Mouse (Mus musculus) embryonic fibroblast, embryonic 13.5 days (primary cell): ENCODE measurements around the gene Tnfrsf8. TPM values are rescaled to one million over a fixed set of nuclear protein-coding genes. Genes with fewer than 3 reads are reported as not detected.

Experiments used
- H3K27ac ChIP-seq: 2 replicates; pipeline ENCODE4 v1.5.1; 2012; ENCODE audit warnings: low read length, control low read depth, inconsistent platforms; ENCODE audit not compliant: insufficient read depth
- H3K4me1 ChIP-seq: 2 replicates; pipeline ENCODE4 v1.6.1; 2011; ENCODE audit warnings: low read length; ENCODE audit not compliant: control insufficient read depth, insufficient read depth
- H3K4me3 ChIP-seq: 2 replicates; pipeline ENCODE4 v1.5.1; 2011; ENCODE audit warnings: mild to moderate bottlenecking, control low read depth, low read length; ENCODE audit not compliant: insufficient read depth
- CTCF ChIP-seq: IDR thresholded peaks from 2 replicates; pipeline ENCODE4 v1.5.1; 2011; ENCODE audit warnings: mild to moderate bottlenecking, control low read depth, low read length, moderate library complexity, borderline replicate concordance; ENCODE audit not compliant: insufficient read depth
- POLR2A ChIP-seq: IDR thresholded peaks from 2 replicates; pipeline ENCODE4 v1.6.1; 2011; ENCODE audit warnings: low read depth, mild to moderate bottlenecking, control low read depth, low read length, moderate library complexity
- polyA plus RNA-seq: library from polyadenylated mRNA; stranded (reverse); fragments of >200 nt; gene quantifications from 2 replicates; pipeline ENCODE4 v1.2.4, GENCODE M21; 2011; ENCODE audit warnings: low read depth; ENCODE audit not compliant: missing spikeins, insufficient read length

The Tnfrsf8 gene
- polyA plus RNA-seq, 1 experiment, result not detected

GRCm38 (mm10) chr4:145336587-145336986 lies 21.6 kb upstream of the Tnfrsf8 start:
- no peak overlapping the region for H3K27ac ChIP-seq
- H3K4me1 ChIP-seq, result no peaks in the 10 kb centered on the region
- TF ChIP-seq CTCF, result no peak
- TF ChIP-seq POLR2A, result no peak
- H3K4me3 ChIP-seq, result no peak overlapping the region

- Histone ChIP-seq H3K4me1 (no peaks in the 10 kb centered on the region), H3K4me3 (no peak overlapping the region), H3K27ac (no peak overlapping the region)
- no peak for TF ChIP-seq POLR2A
- no peak for TF ChIP-seq CTCF
These were observed 21.1 kb upstream of the Tnfrsf8 start for GRCm38 (mm10) chr4:145336019-145336418.

DNA sequence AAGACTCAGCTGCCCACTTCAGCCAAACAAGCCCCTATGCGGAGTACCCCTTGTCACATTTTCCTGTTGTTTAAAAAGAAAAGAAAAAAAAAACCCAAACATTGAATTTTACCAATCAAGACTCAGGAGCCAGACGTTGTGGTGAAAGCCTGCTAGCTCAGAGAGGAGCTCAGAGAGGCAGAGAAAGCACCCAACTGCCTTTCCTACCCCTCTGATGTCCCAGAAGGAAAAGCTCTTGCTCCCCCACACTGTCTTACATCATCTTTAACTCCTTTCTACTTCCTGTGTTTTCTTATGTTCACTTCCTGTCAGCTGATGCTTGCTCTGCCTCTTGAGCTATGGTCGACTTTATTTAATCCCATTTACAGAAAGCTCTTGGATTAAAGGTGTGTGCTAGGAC lies 8.7 kb upstream of the Tnfrsf8 start:
- Histone ChIP-seq H3K4me1 (no peaks in the 10 kb centered on the region), H3K4me3 (no peak overlapping the region), H3K27ac (peak overlapping the region; percentile 72)
- TF ChIP-seq POLR2A (no peak), CTCF (no peak)

DNA sequence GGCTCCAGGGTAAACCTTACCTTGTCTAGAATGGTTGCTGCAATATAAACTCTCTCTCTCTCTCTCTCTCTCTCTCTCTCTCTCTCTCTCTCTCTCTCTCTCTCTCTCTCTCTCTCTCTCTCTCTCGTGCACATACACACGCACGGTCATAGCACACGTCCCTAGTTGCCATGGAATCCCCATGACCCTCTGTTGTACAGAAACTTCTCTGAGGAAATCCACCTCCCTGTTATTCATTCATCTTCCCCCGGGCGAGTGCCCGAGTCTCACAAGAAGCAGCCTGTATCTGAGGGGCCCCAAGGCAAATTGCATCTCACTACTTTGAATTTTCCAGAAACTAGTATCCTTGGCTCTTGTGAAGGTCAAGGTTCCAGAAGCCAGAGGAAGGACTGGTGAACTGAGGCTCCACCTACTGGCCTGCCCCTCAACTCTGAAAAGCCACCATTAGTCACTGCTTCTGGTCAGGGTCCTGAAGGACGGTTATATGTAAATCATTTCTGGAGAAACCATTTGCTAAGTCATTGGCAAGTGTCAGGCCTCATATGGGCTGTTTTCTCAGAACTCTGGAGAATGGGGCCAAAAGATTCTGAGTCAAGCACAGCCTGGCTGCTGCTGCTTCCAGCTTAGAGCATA lies 8.1 kb upstream of the Tnfrsf8 start:
- H3K27ac ChIP-seq, result no peak overlapping the region
- TF ChIP-seq POLR2A (no peak), CTCF (no peak)
- H3K4me1 ChIP-seq, result no peaks in the 10 kb centered on the region

DNA sequence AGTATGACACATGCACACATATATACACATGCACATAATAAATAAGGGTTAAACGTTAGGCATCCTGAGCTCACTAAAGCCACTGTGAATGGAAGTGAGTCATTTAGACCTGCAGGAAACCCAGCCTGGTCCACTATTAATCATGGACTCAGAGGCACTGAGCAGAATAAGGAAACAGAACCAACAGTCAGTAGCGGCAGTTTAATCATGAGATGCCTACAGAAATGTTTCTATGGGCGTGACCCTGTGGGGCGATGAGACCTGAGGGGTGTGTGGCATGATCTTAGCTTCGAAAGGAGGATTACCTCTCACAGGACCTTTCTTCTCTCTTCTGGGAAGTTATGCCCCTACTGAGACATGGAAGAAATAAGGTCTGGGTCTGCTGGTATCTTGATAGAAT lies 7.2 kb upstream of the Tnfrsf8 start:
- TF ChIP-seq POLR2A (no peak), CTCF (no peak)
- H3K27ac ChIP-seq, result no peak overlapping the region; the same call in 1 of the 2 replicates
- H3K4me1 ChIP-seq, result no peaks in the 10 kb centered on the region
- H3K4me3 ChIP-seq, result no peak overlapping the region

More for the DNA sequence above, 8.1 kb upstream of the Tnfrsf8 start:
- no peak overlapping the region for H3K4me3 ChIP-seq

GRCm38 (mm10) chr4:145320624-145321023 lies 5.7 kb upstream of the Tnfrsf8 start:
- Histone ChIP-seq H3K27ac (no peak overlapping the region), H3K4me1 (no peaks in the 10 kb centered on the region), H3K4me3 (no peak overlapping the region)
- TF ChIP-seq POLR2A (no peak), CTCF (no peak)

DNA sequence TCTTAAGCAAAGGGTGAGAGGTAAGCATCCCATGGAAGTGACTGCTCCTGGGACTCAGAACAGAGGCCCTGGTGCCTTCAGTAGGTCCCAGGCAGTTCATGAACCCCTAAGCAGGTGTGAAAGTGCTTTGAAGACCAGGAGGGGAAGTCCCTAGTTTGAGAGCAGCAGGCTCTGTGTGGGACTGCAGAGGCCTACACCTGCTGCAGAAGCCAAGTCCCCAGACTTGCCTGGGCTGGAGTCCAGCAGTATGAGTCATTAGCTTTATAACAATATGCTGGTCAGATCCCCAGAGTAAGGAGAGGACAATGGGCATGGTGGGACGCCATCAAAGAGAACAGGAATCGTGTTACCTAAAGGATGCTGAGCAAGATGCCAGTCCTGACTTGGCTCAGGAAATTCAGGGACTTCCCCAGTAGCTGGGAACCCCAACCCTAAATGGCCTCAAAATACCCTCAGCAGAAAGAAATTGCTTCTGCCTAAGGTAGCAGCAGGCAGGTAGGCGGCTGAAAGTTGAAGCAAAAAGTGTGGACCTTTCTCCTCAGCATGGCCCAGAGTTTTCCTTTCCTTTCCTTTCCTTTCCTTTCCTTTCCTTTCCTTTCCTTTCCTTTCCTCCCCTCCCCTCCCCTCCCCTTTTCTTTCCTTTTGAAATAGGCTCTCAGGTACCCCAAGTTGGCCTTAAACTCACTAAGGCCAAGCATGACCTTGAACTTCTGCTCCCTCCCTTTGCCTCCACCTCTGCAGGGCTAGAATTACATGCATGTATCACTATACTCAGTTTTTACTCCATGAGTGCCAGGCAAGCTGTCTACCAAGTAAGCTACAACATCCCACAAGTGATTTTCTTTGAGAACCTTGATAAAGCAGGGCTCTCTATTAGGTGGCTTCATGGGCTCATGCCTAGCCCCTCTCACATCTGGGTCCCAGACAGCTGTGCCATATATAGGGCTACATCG lies 4.6 kb upstream of the Tnfrsf8 start:
- no peaks in the 10 kb centered on the region for H3K4me1 ChIP-seq
- TF ChIP-seq CTCF, result no peak
- TF ChIP-seq POLR2A, result no peak
- no peak overlapping the region for H3K27ac ChIP-seq
- H3K4me3 ChIP-seq, result no peak overlapping the region

DNA sequence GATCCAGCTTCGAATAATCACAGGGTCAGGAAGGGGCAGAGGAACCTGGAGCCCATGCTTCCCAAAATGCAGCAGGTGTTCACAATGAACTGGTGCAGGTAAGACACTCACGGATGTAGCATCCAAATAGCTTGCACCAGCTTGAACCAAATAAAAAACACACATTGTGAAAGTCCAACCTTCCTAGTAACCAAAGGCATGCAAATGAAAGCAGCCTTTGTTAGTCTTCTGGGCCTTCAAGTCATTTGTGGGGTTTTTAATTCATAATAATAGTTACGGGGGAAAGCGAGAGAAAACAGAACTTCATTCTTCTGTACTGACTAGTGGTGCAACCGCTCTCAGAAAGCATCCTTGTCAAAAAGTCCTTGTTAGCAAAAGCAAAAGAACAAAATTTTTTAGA lies 1.7 kb upstream of the Tnfrsf8 start:
- TF ChIP-seq CTCF, result no peak
- no peak for TF ChIP-seq POLR2A
- Histone ChIP-seq H3K27ac (no peak overlapping the region), H3K4me1 (no peaks in the 10 kb centered on the region), H3K4me3 (no peak overlapping the region)

GRCm38 (mm10) chr4:145313966-145314365 lies 998 bp downstream of the Tnfrsf8 start:
- TF ChIP-seq CTCF (no peak), POLR2A (no peak)
- Histone ChIP-seq H3K27ac (no peak overlapping the region), H3K4me3 (no peak overlapping the region), H3K4me1 (no peaks in the 10 kb centered on the region)

DNA sequence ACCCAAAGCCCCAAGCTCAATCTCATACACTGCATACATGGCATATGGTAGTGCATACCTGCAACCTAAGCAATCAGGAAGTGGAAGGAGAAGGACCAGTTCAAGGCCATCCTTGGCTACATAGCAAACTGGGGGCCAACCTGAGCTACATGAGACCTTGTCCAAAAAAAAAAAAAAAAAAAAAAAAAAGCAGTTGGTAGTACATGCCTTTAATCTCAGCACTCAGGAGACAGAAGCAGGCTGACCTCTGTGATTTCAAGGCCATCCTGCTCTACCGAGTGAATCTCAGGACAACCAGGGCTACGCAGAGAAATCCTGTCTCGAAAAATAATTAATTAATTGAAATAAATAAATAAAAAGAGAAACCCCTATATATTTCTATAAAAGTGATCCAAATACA lies 1.7 kb downstream of the Tnfrsf8 start:
- no peak overlapping the region for H3K27ac ChIP-seq
- TF ChIP-seq POLR2A (no peak), CTCF (no peak)
- H3K4me1 ChIP-seq, result no peaks in the 10 kb centered on the region
- H3K4me3 ChIP-seq, result no peak overlapping the region
